Mouse (Mus musculus): ENCODE measurements around the gene Fpgs.
A peak's percentile ranks its signal among the peaks of the same experiment; 100 is the strongest.

Fpgs gene

GRCm38 (mm10) chr2:32665853-32666252 is 38.1 kb downstream of the Fpgs start:
- DNase-seq, result no peak

- DNase-seq, result no peak
These were observed 38.6 kb downstream of the Fpgs start for GRCm38 (mm10) chr2:32665345-32665744.

- peak; percentile 30 for DNase-seq
These were observed 41.7 kb downstream of the Fpgs start for GRCm38 (mm10) chr2:32662291-32662690.

- DNase-seq, result no peak
These were observed 42.3 kb downstream of the Fpgs start for GRCm38 (mm10) chr2:32661509-32662107.

- no peak for DNase-seq
These were observed 45.1 kb downstream of the Fpgs start for GRCm38 (mm10) chr2:32658873-32659272.

GRCm38 (mm10) chr2:32655826-32656225 is 48.1 kb downstream of the Fpgs start:
- no peak for DNase-seq

- no peak for DNase-seq
These were observed 48.6 kb downstream of the Fpgs start for GRCm38 (mm10) chr2:32655394-32655744.

- no peak for DNase-seq
These were observed 49.1 kb downstream of the Fpgs start for GRCm38 (mm10) chr2:32654743-32655393.

- DNase-seq, result no peak
These were observed 50.2 kb downstream of the Fpgs start for GRCm38 (mm10) chr2:32653764-32654163.

- DNase-seq, result no peak
These were observed 56.6 kb downstream of the Fpgs start for GRCm38 (mm10) chr2:32647366-32647765.

- DNase-seq, result peak; percentile 72
These were observed 57.4 kb downstream of the Fpgs start, which contains the start of gene Eng for GRCm38 (mm10) chr2:32646379-32647056. Gene Eng, plus strand, starts transcription at chr2:32646595.

GRCm38 (mm10) chr2:32645647-32646046 is 58.3 kb downstream of the Fpgs start:
- no peak for DNase-seq

GRCm38 (mm10) chr2:32644799-32645475 is 59.0 kb downstream of the Fpgs start:
- no peak for DNase-seq

GRCm38 (mm10) chr2:32644083-32644482 is 59.9 kb downstream of the Fpgs start:
- no peak for DNase-seq

GRCm38 (mm10) chr2:32642813-32643212 is 61.1 kb downstream of the Fpgs start:
- no peak for DNase-seq

- no peak for DNase-seq
These were observed 62.1 kb downstream of the Fpgs start for GRCm38 (mm10) chr2:32641810-32642209.

- no peak for DNase-seq
These were observed 63.3 kb downstream of the Fpgs start for GRCm38 (mm10) chr2:32640550-32641051.

GRCm38 (mm10) chr2:32639632-32640031 is 64.3 kb downstream of the Fpgs start:
- DNase-seq, result no peak

GRCm38 (mm10) chr2:32637778-32638281 is 66.1 kb downstream of the Fpgs start:
- peak; percentile 87 for DNase-seq

- DNase-seq, result no peak
These were observed 67.3 kb downstream of the Fpgs start for GRCm38 (mm10) chr2:32636617-32637016.

GRCm38 (mm10) chr2:32634277-32635105 is 69.5 kb downstream of the Fpgs start:
- DNase-seq, result no peak

GRCm38 (mm10) chr2:32633660-32634059 is 70.3 kb downstream of the Fpgs start:
- no peak for DNase-seq
